Mouse (Mus musculus) inflammation-experienced regulatory T-cells (primary cell): Measurements from ENCODE around the gene Olfr1440. TPM values are rescaled to one million over a fixed set of nuclear protein-coding genes. Genes with fewer than 3 reads are reported as not detected.

Experiments
- polyA plus RNA-seq, 2 experiments: library from polyadenylated mRNA; unstranded; fragments of 100-300 nt; shearing (Covaris generic); gene quantifications; one replicate each; pipeline ENCODE4 v1.2.1; 2017

Gene Olfr1440
- polyA plus RNA-seq: under 1 TPM in 1 of 2 experiments, not detected in 1; 0.23 TPM

GRCm38 (mm10) chr19:12386979-12387378, at the start of gene Olfr1440:
Gene Olfr1440, plus strand, starts transcription at chr19:12387279.

GRCm38 (mm10) chr19:12417361-12417760, 30.3 kb downstream of the Olfr1440 start, which contains the start of gene Olfr1441:
Gene Olfr1441, plus strand, starts transcription at chr19:12417433.

GRCm38 (mm10) chr19:12427605-12428004, 40.5 kb downstream of the Olfr1440 start, which contains the start of gene Pfpl:
Gene Pfpl, plus strand, starts transcription at chr19:12427905.

Other genes starting within 250 kb of the Olfr1440 start
- gene Olfr1555-ps1, start 217.2 kb upstream of the Olfr1440 start, polyA plus RNA-seq: under 1 TPM; 0.13 to 0.48 TPM
- under 1 TPM; 0.12 TPM for gene Olfr1431, start 186.6 kb upstream of the Olfr1440 start, polyA plus RNA-seq
- not detected for gene Olfr1432, start 154.7 kb upstream of the Olfr1440 start, polyA plus RNA-seq
- gene Olfr262, start 145.6 kb upstream of the Olfr1440 start, polyA plus RNA-seq: under 1 TPM; 0.17 to 0.71 TPM
- under 1 TPM in 1 of 2 experiments, not detected in 1; 0.60 TPM for gene Olfr235, start 126.2 kb upstream of the Olfr1440 start, polyA plus RNA-seq
- not detected for gene Olfr1434, start 107.4 kb upstream of the Olfr1440 start, polyA plus RNA-seq
- gene Olfr1436, start 88.1 kb upstream of the Olfr1440 start, polyA plus RNA-seq: not detected
- gene Olfr1437, start 62.2 kb upstream of the Olfr1440 start, polyA plus RNA-seq: under 1 TPM in 1 of 2 experiments, not detected in 1; 0.11 TPM
- gene Olfr1438-ps1, start 51.4 kb upstream of the Olfr1440 start, polyA plus RNA-seq: under 1 TPM; 0.08 to 0.71 TPM
- not detected for gene Olfr1441, start 30.2 kb downstream of the Olfr1440 start, polyA plus RNA-seq
- gene Pfpl, start 40.6 kb downstream of the Olfr1440 start, polyA plus RNA-seq: under 1 TPM; 0.11 to 0.21 TPM
- gene Mpeg1, start 73.5 kb downstream of the Olfr1440 start, polyA plus RNA-seq: 1 to 10 TPM in 1 of 2 experiments, under 1 TPM in 1; 0.04 to 1.4 TPM
- gene Dtx4, start 114.2 kb downstream of the Olfr1440 start, polyA plus RNA-seq: 1 to 10 TPM; 7.9 to 9.0 TPM
- gene Fam111a, start 158.5 kb downstream of the Olfr1440 start, polyA plus RNA-seq: 10 to 100 TPM; 42.0 to 45.4 TPM
- under 1 TPM in 1 of 2 experiments, not detected in 1; 0.37 TPM for gene Gm4952, start 212.7 kb downstream of the Olfr1440 start, polyA plus RNA-seq
- gene Glyat, start 246.0 kb downstream of the Olfr1440 start, polyA plus RNA-seq: not detected